Mouse (Mus musculus) frontal cortex, adult (tissue): ENCODE results near the gene Gsn.

Experiments
- ATAC-seq: cut with Nextera tagmentation; 2 replicates; pipeline ENCODE4 v1.9.2; 2017; ENCODE audit warnings: mild to moderate bottlenecking, moderate library complexity, mixed read lengths; ENCODE audit not compliant: low TSS enrichment

Gsn gene

DNA sequence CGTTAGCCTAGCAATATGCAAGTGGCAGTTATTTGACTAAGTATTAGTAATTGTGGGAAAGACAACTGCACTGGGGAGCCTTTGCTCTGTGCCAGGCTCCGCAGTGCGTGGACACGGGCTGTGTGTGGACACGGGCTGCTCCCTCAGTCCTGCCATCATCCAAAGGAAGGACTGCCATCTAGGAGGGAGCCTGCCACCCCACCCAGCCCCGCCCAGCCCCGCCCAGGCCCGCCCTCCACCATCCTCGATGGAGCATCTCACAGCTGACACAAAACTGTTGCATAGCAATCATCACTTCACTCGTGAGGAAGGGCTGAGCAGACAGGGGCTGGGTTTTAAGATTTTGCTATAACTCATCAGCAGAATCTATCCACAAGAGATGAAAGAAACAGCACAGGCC is 69.8 kb downstream of the Gsn start:
- ATAC-seq: no peak

DNA sequence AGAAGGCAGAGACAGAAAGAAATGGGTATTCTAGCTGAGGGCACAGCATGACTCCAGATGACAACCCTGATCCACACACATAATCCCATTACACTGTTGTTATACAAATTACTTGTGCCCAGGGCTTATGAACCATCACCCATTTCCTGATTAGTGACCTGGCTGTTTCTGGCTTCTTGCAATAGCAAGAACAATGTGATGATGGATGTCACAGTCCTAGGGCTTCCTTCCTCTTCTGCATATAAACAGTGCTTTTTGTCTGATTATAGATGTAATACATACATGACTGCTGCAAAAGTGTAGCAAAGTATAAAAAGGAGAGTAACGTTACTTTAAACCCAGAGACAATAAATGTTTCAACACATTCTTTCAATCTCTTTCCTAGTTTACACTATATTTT is 70.8 kb downstream of the Gsn start:
- no peak for ATAC-seq

DNA sequence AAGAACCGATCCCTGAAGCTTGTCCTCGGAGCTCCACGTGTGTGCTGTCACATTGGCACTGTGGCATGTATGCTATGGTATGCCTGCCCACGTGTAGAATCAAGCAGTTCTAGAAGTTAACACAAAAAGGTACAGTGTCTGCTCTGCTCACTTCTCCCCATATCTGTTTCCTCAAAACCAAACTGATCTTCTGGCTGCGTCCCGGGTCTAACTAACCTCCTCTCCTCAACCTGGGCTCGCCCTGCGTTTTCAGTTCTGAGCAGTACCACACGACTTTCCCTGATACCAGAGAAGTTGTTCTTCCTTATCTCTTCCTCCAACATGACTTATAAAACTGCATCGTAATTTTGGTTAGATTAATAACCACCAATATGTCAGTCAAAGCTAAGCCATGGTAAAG is 71.4 kb downstream of the Gsn start:
- no peak for ATAC-seq

GRCm38 (mm10) chr2:35328064-35328792 is 72.0 kb downstream of the Gsn start:
- no peak for ATAC-seq

DNA sequence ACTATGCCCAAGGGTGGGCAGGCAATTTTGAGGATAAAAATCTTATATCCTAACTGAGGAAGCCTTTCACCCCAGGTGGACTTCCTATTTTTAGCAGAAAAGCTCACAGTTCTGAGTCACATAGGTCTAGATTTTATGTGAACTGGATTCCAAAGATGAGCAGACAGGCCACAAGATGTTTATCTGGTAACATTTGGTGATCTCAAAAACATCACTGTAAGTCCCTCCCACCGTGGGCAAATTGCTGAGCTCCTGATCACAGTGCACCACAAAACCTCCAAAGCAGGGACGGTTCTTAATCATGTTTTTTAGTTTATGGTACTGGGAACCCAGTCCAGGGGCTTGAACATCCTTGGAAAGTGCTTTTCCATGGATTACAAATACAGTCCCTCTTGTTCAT is 72.9 kb downstream of the Gsn start:
- ATAC-seq: no peak

GRCm38 (mm10) chr2:35331205-35331604 is 75.0 kb downstream of the Gsn start:
- ATAC-seq: no peak

GRCm38 (mm10) chr2:35333670-35334069 is 77.5 kb downstream of the Gsn start:
- ATAC-seq: no peak

- no peak for ATAC-seq
Observed at GRCm38 (mm10) chr2:35335620-35336019, 79.4 kb downstream of the Gsn start.

DNA sequence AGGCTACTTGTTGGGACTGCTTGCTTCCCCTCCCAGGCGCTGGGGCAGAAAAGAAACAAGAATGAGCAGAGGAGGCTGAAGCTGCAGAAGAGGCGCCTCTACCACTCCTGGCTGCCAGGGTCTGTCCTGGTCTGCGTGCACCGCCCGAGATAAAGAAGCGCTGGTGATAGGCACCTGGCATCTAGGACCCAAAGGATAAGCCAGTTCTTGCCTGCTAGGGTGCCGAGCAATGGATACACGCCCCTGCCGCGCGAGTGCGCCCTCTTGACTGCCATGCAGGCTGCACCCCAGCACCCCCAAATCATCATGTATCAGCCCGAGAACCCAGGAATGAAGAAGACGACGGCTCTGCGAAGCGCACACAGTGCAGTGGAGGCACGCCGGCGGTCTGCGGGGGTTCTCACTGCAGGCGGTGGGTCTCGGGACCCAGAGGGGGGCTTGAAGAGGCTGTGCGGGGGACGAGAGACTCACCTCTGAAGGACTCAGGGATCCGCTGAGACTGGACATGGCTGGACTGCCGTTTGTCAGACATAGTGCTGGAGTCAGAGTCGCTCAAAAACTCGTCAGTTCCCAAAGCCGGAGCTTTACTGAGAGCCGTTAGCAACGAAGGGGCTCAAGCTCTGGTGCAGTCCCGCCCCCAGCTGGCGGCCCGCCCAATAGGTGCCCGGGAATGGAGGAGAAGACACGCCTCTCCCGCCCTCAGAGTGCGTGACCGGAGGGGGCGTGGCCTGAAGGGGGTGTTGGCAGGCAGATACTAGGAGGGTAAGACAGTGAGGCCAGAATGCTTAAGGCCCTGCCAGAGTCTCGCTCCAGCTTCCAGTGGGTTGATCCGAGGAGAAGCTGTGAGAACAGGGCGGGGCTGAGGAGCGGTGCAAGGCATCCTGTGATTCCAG is 80.5 kb downstream of the Gsn start, which contains the start of gene Stom:
Stom (minus strand) TSS at position 589 of the 893 bp plus-strand sequence.
- ATAC-seq: peak; percentile 95

GRCm38 (mm10) chr2:35337419-35337818 is 81.2 kb downstream of the Gsn start:
- no peak for ATAC-seq

DNA sequence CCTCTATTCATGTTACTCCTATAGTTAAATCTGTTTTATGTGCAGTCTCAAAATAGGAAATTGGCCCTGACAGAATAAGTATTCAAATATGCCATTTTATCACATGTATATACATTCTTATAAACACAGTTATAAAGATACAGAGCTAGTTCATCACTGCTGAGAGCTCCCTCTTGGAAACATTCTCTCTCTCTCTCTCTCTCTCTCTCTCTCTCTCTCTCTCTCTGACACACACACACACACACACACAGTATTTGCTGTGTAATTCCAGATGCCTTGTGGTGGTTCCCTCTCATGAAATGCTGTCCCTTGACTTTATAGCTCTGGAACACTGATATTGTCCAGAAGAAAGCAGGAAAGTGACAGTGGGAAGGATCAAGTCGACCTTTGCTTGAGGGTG is 81.9 kb downstream of the Gsn start:
- no peak for ATAC-seq

GRCm38 (mm10) chr2:35338707-35339106 is 82.5 kb downstream of the Gsn start:
- no peak for ATAC-seq

GRCm38 (mm10) chr2:35342605-35343004 is 86.4 kb downstream of the Gsn start:
- no peak for ATAC-seq

DNA sequence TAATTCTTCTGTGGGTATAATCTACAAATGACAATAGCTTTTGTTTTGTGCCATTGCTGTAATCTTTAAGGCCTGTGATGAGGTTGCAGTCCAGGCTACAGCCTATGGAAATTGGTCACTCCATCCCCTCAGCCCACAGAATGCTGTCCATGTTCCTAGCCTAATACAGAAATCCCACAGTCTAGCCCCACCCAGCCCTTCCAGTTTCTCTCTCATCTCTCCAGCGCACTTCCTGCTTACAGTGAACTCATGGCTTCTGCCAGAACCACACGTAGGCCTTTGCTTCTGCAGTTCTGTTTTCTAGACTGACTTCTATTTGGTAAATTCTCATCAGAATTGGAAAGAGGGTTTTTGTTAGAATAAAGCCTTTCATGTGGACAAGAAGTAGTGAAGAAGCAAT is 89.8 kb downstream of the Gsn start:
- no peak for ATAC-seq

DNA sequence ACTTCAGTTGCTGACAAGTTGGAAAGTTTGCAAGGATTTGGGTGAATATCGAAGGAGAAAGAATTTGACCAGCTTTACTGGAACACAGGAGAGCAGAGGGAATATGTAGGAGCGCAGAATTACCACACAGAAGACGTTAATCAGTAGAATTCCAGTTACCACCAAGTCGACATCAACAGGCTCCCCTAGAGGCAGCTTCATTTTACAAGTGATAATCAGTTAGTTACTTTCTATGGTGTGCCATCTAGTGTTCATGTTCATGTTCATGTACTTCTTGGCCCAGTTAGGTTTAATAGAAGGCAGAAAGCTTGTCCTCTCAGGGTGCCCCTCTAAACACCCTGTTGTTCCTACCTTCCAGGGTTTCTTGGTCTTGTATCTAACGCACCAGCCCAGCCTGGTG is 93.0 kb downstream of the Gsn start:
- peak; percentile 93 for ATAC-seq
